Mouse (Mus musculus) subcutaneous adipose tissue, adult 2 months (tissue): ENCODE data around the gene H2-Q1. TPM values are rescaled to one million over a fixed set of nuclear protein-coding genes. Genes with fewer than 3 reads are reported as not detected.

Experiments used
- polyA plus RNA-seq: library from polyadenylated mRNA; depleted of rRNA; stranded (reverse); fragments of >200 nt; gene quantifications from 2 replicates; pipeline ENCODE4 v1.2.3, GENCODE M21; 2012; ENCODE audit warnings: low replicate concordance; rRNA removed

The H2-Q1 gene
- not detected in 2 replicates for polyA plus RNA-seq

DNA sequence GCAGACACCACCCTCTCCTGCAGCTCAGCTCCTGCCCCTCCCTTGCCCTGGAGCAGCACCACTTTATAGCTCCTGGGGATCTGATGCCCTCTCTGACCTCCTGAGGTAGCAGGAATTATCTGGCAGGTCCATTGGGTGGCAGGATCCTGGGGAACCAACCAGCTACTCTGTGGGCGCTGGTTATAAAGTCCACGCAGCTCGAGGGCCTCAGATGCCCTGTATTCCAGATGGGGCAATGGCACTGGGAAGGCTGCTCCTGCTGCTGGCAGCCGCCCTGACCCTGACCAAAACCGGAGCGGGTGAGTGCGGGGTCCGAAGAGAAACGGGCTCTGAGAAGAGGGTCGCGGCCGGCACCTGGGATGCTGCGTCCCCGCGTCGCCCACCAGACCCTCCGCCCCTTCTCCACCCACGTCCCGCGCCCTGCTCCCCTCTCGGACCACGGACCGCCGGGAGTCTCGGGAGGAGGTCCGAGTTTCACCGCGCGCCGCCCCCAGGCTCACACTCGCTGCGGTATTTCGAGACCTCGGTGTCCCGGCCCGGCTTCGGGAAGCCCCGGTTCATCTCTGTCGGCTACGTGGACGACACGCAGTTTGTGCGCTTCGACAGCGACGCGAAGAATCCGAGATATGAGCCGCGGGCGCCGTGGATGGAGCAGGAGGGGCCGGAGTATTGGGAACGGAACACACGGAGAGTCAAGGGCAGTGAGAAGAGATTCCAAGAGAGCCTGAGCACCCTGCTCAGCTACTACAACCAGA lies at the start of gene H2-Q1:
Gene H2-Q1, plus strand, starts transcription at position 79 of the 755 bp plus-strand sequence.

DNA sequence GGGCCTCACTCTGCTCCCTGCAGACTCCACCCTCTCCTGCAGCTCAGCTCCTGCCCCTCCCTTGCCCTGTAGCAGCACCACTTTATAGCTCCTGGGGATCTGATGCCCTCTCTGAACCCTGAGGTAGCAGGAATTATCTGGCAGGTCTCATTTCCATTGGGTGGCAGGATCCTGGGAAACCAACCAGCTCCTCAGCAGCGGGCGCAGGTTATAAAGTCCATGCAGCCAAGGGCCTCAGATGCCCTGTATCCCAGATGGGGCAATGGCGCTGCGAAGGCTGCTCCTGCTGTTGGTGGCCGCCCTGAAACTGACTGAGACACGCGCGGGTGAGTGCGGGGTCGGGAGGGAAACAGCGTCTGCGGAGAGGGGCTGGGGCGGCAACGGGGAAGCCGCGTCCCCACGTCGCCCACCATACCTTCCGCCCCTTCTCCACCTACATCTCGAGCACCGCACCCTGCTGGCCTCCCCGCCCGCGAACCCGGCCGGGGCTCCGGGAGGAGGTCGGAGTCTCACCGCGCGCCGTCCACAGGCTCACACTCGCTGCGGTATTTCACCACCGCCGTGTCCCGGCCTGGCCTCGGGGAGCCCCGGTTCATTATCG lies 22.0 kb downstream of the H2-Q1 start, which contains the start of gene H2-Q2:
Gene H2-Q2, plus strand, starts transcription at position 172 of the 601 bp plus-strand sequence.

Other genes with a start within 250 kb of the H2-Q1 start
- gene Ly6g6e, start 243.5 kb upstream of the H2-Q1 start, polyA plus RNA-seq = 0.24 and 4.5 TPM in 2 replicates
- 2.3 and 5.4 TPM in 2 replicates for gene Ly6g6d, start 242.3 kb upstream of the H2-Q1 start, polyA plus RNA-seq
- gene Ly6g6f, start 234.8 kb upstream of the H2-Q1 start, polyA plus RNA-seq = not detected in 2 replicates
- 206 and 214 TPM in 2 replicates for gene Abhd16a, start 231.1 kb upstream of the H2-Q1 start, polyA plus RNA-seq
- gene Ly6g5c, start 212.1 kb upstream of the H2-Q1 start, polyA plus RNA-seq = 3.1 TPM in 1 of 2 replicates, not detected in the other
- 1.9 and 3.2 TPM in 2 replicates for gene Ly6g5b, start 205.0 kb upstream of the H2-Q1 start, polyA plus RNA-seq
- gene Gpank1, start 198.9 kb upstream of the H2-Q1 start, polyA plus RNA-seq = 12.3 and 16.6 TPM in 2 replicates
- gene Csnk2b, start 198.4 kb upstream of the H2-Q1 start, polyA plus RNA-seq = 304 and 310 TPM in 2 replicates
- gene D17H6S53E, start 194.0 kb upstream of the H2-Q1 start, polyA plus RNA-seq = 6.4 and 11.3 TPM in 2 replicates
- gene Apom, start 188.4 kb upstream of the H2-Q1 start, polyA plus RNA-seq = 0.17 TPM in 1 of 2 replicates, not detected in the other
- gene Bag6, start 185.2 kb upstream of the H2-Q1 start, polyA plus RNA-seq = 178 and 246 TPM in 2 replicates
- 249 and 404 TPM in 2 replicates for gene Prrc2a, start 155.5 kb upstream of the H2-Q1 start, polyA plus RNA-seq
- 1.9 and 5.2 TPM in 2 replicates for gene Aif1, start 144.3 kb upstream of the H2-Q1 start, polyA plus RNA-seq
- 23.5 and 60.6 TPM in 2 replicates for gene Lst1, start 132.0 kb upstream of the H2-Q1 start, polyA plus RNA-seq
- 4.2 and 11.0 TPM in 2 replicates for gene Ltb, start 126.0 kb upstream of the H2-Q1 start, polyA plus RNA-seq
- 2.2 and 3.1 TPM in 2 replicates for gene Tnf, start 118.4 kb upstream of the H2-Q1 start, polyA plus RNA-seq
- 0.16 and 0.69 TPM in 2 replicates for gene Lta, start 115.1 kb upstream of the H2-Q1 start, polyA plus RNA-seq
- gene Gm16181, start 99.6 kb upstream of the H2-Q1 start, polyA plus RNA-seq = 0.64 and 4.9 TPM in 2 replicates
- 7.5 and 9.8 TPM in 2 replicates for gene Atp6v1g2, start 86.7 kb upstream of the H2-Q1 start, polyA plus RNA-seq
- 14.3 and 18.2 TPM in 2 replicates for gene Nfkbil1, start 84.6 kb upstream of the H2-Q1 start, polyA plus RNA-seq
- gene Ddx39b, start 78.7 kb upstream of the H2-Q1 start, polyA plus RNA-seq = 285 and 496 TPM in 2 replicates
- gene H2-D1, start 57.7 kb upstream of the H2-Q1 start, polyA plus RNA-seq = 1,137 and 2,644 TPM in 2 replicates
- 2.4 TPM in 1 of 2 replicates, not detected in the other for gene H2-Q2, start 21.8 kb downstream of the H2-Q1 start, polyA plus RNA-seq
- 120 and 169 TPM in 2 replicates for gene H2-Q4, start 59.2 kb downstream of the H2-Q1 start, polyA plus RNA-seq
- 60.7 and 141 TPM in 2 replicates for gene H2-Q6, start 104.4 kb downstream of the H2-Q1 start, polyA plus RNA-seq
- gene H2-Q7, start 118.8 kb downstream of the H2-Q1 start, polyA plus RNA-seq = 158 and 289 TPM in 2 replicates
- gene H2-Q10, start 149.7 kb downstream of the H2-Q1 start, polyA plus RNA-seq = 49.0 and 72.7 TPM in 2 replicates
- not detected in 2 replicates for gene Pou5f1, start 185.6 kb downstream of the H2-Q1 start, polyA plus RNA-seq
- 10.9 and 20.8 TPM in 2 replicates for gene Tcf19, start 196.4 kb downstream of the H2-Q1 start, polyA plus RNA-seq
- 6.8 and 16.7 TPM in 2 replicates for gene Cchcr1, start 196.7 kb downstream of the H2-Q1 start, polyA plus RNA-seq
- 0.72 TPM in 1 of 2 replicates, not detected in the other for gene Psors1c2, start 212.8 kb downstream of the H2-Q1 start, polyA plus RNA-seq
- 40.1 and 114 TPM in 2 replicates for gene Cdsn, start 231.7 kb downstream of the H2-Q1 start, polyA plus RNA-seq
- not detected in 2 replicates for gene 2300002M23Rik, start 247.0 kb downstream of the H2-Q1 start, polyA plus RNA-seq